Comparison of ENCODE assay signal across 10 mouse cellular contexts in genomic region chr6:113795241-113795702, GRCm38 (mm10). TPM values are rescaled to one million over a fixed set of nuclear protein-coding genes. Genes with fewer than 3 reads are reported as not detected.
DNase-seq lines count a peak whose midpoint lies in the region; ATAC-seq and TF ChIP-seq lines count a peak whose summit lies in the region.
"Had no signal": no experiment of that assay in that cellular context is flagged by ENCODE, and none has a peak within 500 bp of the region (broad histone marks: within the 10 kb centered on the region; RNA-seq: fewer than 3 reads in every experiment).

No protein-coding gene starts in this region.

- WGBS in hindbrain, embryonic 13.5 days = 9% methylated on average over 4 of the region's 4 CpGs

- no peaks in the 10 kb centered on the region for H3K9me3 ChIP-seq in hindbrain, embryonic 13.5 days
- H3K9me3 ChIP-seq: liver, embryonic 15.5 days had no signal

- no peak overlapping the region for H3K4me2 ChIP-seq in hindbrain, embryonic 13.5 days
- H3K4me2 ChIP-seq: liver, embryonic 15.5 days had no signal

- peak; percentile 27 for DNase-seq in ZHBTc4 (ENCODE audit: low read depth, low spot score)
- peak; percentile 43 to 47 for DNase-seq in cerebellum, postnatal 36 days
- peak; percentile 88 for DNase-seq in gastrocnemius, adult 2 months
- DNase-seq in left cerebral cortex, postnatal 25 days (ENCODE audit: low spot score in 2 of 2) = peak; percentile 41 to 76
- DNase-seq in neural tube, embryonic 10.5 days (ENCODE audit: extremely low spot score, low spot score) = peak; percentile 14
- no peak for DNase-seq in T-cell, adult 2 months (ENCODE audit: low spot score)
- no peak for DNase-seq in thymus, adult 18-20 months

- TF ChIP-seq CTCF in gastrocnemius, adult 2 months (IDR thresholded peaks at IDR 0.05) = no peak

- peak overlapping the region; percentile 48 for H3K27ac ChIP-seq in gastrocnemius, adult 2 months
- peak overlapping the region; percentile 75 for H3K27ac ChIP-seq in hindbrain, embryonic 13.5 days
- H3K27ac ChIP-seq: liver, embryonic 15.5 days had no signal

- H3K4me3 ChIP-seq in gastrocnemius, adult 2 months = no peak overlapping the region
- H3K4me3 ChIP-seq in hindbrain, embryonic 13.5 days = no peak overlapping the region
- H3K4me3 ChIP-seq: liver, embryonic 15.5 days had no signal

- H3K4me1 ChIP-seq in hindbrain, embryonic 13.5 days (replicated peaks) = peaks cover 38% of the 10 kb centered on the region
- H3K4me1 ChIP-seq: liver, embryonic 15.5 days had no signal

- ATAC-seq in hindbrain, embryonic 13.5 days (ENCODE audit: low FRiP score) = peak; percentile 75
- ATAC-seq: Patski had no signal

- H3K36me3 ChIP-seq in hindbrain, embryonic 13.5 days = peaks cover 46% of the 10 kb centered on the region
- H3K36me3 ChIP-seq: liver, embryonic 15.5 days had no signal

- 0 out of 2 replicates have a peak, but pooled peaks cover 5% of the 10 kb centered on the region for H3K27me3 ChIP-seq in hindbrain, embryonic 13.5 days
- H3K27me3 ChIP-seq: liver, embryonic 15.5 days had no signal

- intact Hi-C loops in gastrocnemius, adult 2 months (cut with DNase I) = loop anchor here (2.0 kb wide), 1 partner anchor 34 kb away; no protein-coding TSS in a partner anchor
- intact Hi-C loops in left cerebral cortex, postnatal 25 days (cut with DNase I) = no loop called here

- H3K9ac ChIP-seq in hindbrain, embryonic 13.5 days = peak overlapping the region; percentile 19; the same call in 1 of the 2 replicates
- H3K9ac ChIP-seq: liver, embryonic 15.5 days had no signal

RNA-seq across cellular contexts. Expression of gene Sec13, which starts 54.7 kb away (rescaled TPM):
- total RNA-seq in gastrocnemius, adult 2 months (2021) = 10 to 100 TPM; 60.0 to 74.1 TPM
- 216 and 218 TPM in 2 replicates for polyA plus RNA-seq in hindbrain, embryonic 13.5 days (2015; fragmentation: Nextera tagmentation; extraction: Ambion mirVana)
- 10 to 100 TPM; 69.4 to 70.6 TPM for total RNA-seq in left cerebral cortex, postnatal 25 days (2021)

Comparison
In these comparisons a context has a peak if more than half of its experiments do, and no peak if none do; other contexts are left out.
1. DNase-seq: peak in ZHBTc4 (single experiment), cerebellum, postnatal 36 days (2 of 2), gastrocnemius, adult 2 months (single experiment), left cerebral cortex, postnatal 25 days (2 of 2) and neural tube, embryonic 10.5 days (single experiment); none in T-cell, adult 2 months (single experiment) and thymus, adult 18-20 months (0 of 2).